Mouse (Mus musculus) limb, embryonic 13.5 days (tissue): ENCODE results near the gene Mta3. TPM values are rescaled to one million over a fixed set of nuclear protein-coding genes. Genes with fewer than 3 reads are reported as not detected.

ENCODE experiments used
- ATAC-seq: fragments of 200-750 bp; cut with Nextera tagmentation; 2 replicates; pipeline ENCODE4 v1.8.0; 2017; ENCODE audit warnings: low read depth, moderate number of reproducible peaks, moderate TSS enrichment; ENCODE audit not compliant: low FRiP score
- H3K27ac ChIP-seq: fragments of 300-500 bp; sonication (generic); 2 replicates; pipeline ENCODE4 v1.5.1; 2015; ENCODE audit warnings: inconsistent platforms, mild to moderate bottlenecking, moderate library complexity
- H3K27me3 ChIP-seq: fragments of 300-500 bp; sonication (generic); 2 replicates; pipeline ENCODE4 v1.6.1; 2015; ENCODE audit warnings: mild to moderate bottlenecking, inconsistent platforms
- H3K36me3 ChIP-seq: fragments of 300-500 bp; sonication (generic); 2 replicates; pipeline ENCODE4 v1.6.1; 2015; ENCODE audit warnings: inconsistent platforms, mild to moderate bottlenecking, moderate library complexity
- H3K4me1 ChIP-seq: fragments of 300-500 bp; sonication (generic); 2 replicates; pipeline ENCODE4 v1.6.1; 2015; ENCODE audit warnings: inconsistent platforms
- H3K4me2 ChIP-seq: fragments of 300-500 bp; sonication (generic); replicated peaks from 2 replicates; pipeline ENCODE4 v1.6.1; 2015; ENCODE audit warnings: inconsistent platforms, mild to moderate bottlenecking, moderate library complexity
- H3K4me3 ChIP-seq: fragments of 300-500 bp; sonication (generic); 2 replicates; pipeline ENCODE4 v1.5.1; 2015; ENCODE audit warnings: moderate library complexity, mild to moderate bottlenecking, inconsistent platforms
- H3K9ac ChIP-seq: fragments of 300-500 bp; sonication (generic); 2 replicates; pipeline ENCODE4 v1.6.1; 2015; ENCODE audit warnings: mild to moderate bottlenecking, inconsistent platforms
- H3K9me3 ChIP-seq: fragments of 300-500 bp; sonication (generic); 2 replicates; pipeline ENCODE4 v1.6.1; 2016; ENCODE audit warnings: inconsistent platforms
- WGBS: fragments of 180-500 bp; shearing (Covaris S2); methylation state at CpG from one replicate; pipeline ENCODE4 v1.1.7; 2015; 5-methylcytosine and 5-hydroxymethylcytosine counted together
- polyA plus RNA-seq: library from polyadenylated mRNA; unstranded; fragments of >200 nt; fragmentation: Nextera tagmentation; extraction: Ambion mirVana; gene quantifications from 2 replicates; pipeline ENCODE4 v1.2.1, GENCODE M21; 2015

Gene Mta3
- polyA plus RNA-seq, 1 experiment from 2014 or later, result 47.9 TPM

DNA sequence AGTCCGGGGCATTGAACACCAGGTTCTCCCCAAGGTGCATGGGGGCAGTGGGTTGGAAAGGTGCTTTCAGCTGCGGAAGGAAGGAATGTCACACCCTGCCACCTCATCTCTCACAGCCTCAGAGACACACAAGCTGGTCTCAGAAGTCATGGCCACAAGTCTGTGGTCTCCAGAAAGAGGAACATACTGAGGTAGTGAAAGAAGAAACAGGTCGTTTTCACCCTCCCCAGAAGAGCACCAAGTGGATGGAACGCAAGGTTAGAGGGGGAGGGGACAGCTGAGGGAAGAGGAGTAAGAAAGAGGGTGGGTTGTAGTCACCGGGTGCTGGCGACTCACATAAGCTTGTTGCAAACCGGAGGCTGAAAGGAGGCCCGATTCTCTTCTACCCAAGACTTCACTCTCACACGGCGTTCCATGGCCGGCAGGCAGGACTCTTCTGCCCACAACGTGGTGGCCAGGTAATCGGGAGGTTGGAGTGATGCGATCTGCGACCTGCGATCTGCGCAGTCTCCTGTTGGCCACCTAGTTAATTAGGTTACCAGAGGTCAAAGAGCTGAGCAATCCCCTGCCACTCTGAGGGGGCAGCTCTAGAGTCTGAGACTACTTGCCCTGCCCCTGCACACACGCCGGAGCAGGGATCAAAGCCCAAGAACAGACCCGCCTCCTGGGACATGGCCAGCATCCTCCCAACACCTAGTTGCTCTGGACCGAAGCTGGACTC, 140.5 kb downstream of the Mta3 start:
- no peak overlapping the region for H3K4me2 ChIP-seq
- H3K9me3 ChIP-seq, result no peaks in the 10 kb centered on the region
- ATAC-seq, result no peak
- H3K36me3 ChIP-seq, result no peaks in the 10 kb centered on the region
- H3K9ac ChIP-seq, result no peak overlapping the region
- no peak overlapping the region for H3K4me3 ChIP-seq
- WGBS, result 76% methylated on average over 21 of the region's 21 CpGs
- no peak overlapping the region for H3K27ac ChIP-seq
- H3K27me3 ChIP-seq, result no peaks in the 10 kb centered on the region
- peaks cover 13% of the 10 kb centered on the region for H3K4me1 ChIP-seq

DNA sequence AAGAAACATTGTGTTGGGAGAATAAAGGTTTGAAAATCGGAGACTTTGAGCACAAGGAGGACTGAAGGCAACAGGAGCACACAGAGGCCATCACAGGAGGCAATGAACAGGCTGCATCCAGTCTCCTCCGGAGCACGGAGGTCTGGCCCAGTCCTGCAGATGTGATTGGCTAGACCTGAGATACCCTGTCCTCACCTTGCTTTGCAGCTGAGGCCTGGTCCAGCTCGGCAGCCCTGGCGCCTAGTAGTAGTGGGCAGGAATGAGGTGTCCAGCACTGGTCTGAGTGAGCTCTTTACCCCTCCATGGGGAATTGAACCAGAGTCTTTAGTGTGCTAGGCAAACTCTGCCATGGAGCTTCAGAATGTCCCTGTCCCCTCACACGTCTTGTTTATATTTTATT, 141.1 kb downstream of the Mta3 start:
- no peak for ATAC-seq
- 78% methylated on average over 6 of the region's 6 CpGs for whole genome bisulfite sequencing
- Histone ChIP-seq H3K9me3 (no peaks in the 10 kb centered on the region), H3K27ac (no peak overlapping the region), H3K4me1 (peaks cover 13% of the 10 kb centered on the region), H3K4me3 (no peak overlapping the region), H3K36me3 (no peaks in the 10 kb centered on the region), H3K9ac (no peak overlapping the region), H3K4me2 (no peak overlapping the region), H3K27me3 (no peaks in the 10 kb centered on the region)

DNA sequence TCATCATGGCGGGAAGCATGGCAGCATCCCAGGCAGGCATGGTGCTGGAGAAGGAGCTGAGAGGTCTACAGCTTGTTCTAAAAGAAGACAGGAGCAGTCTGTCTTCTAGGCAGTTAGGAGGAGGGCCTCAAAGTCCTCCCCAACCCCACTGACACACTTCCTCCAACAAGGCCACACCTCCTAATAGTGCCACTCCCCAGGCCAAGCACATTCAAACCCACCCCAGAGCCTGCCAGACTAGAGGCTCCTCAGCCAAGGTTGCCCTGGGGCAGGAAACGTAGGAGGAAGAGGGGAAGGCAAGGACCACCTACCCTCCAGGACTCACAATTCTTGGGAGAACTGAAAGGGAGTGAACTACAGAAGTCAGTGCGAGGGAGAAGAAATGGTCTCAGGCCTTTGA, 141.9 kb downstream of the Mta3 start, which contains the start of gene Haao:
Gene Haao, minus strand, starts transcription at position 149 of the 400 bp plus-strand sequence.
- no peaks in the 10 kb centered on the region for H3K36me3 ChIP-seq
- H3K27me3 ChIP-seq, result no peaks in the 10 kb centered on the region
- peaks cover 13% of the 10 kb centered on the region for H3K4me1 ChIP-seq
- 70% methylated on average over 3 of the region's 3 CpGs for WGBS
- no peak within 1 kb of the TSS for H3K9ac ChIP-seq
- ATAC-seq, result no peak
- H3K9me3 ChIP-seq, result no peaks in the 10 kb centered on the region
- H3K4me3 ChIP-seq, result no peak within 1 kb of the TSS
- no peak within 1 kb of the TSS for H3K4me2 ChIP-seq
- no peak within 1 kb of the TSS for H3K27ac ChIP-seq

DNA sequence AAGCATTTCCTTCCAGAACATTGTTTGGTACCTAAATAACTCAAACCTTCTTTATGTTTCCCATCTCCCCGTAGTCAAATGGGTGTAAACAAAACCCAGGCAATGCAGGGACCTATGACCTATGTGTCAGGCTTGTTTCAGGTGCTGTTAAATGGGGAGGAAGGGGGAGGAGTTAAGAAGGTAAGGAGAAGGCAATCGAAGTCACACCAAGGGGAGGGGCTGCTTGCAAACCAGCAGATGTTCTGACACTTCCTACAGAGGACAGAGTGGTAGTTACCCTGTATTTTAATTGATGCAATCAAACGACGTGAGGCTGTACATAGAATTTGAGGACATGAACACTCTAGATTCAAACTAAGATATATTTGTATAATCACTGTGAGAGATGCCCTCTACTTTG, 142.5 kb downstream of the Mta3 start:
- whole genome bisulfite sequencing, result 41% methylated on average over 4 of the region's 4 CpGs
- H3K9me3 ChIP-seq, result no peaks in the 10 kb centered on the region
- no peaks in the 10 kb centered on the region for H3K27me3 ChIP-seq
- no peak overlapping the region for H3K9ac ChIP-seq
- H3K4me2 ChIP-seq, result no peak overlapping the region
- peaks cover 13% of the 10 kb centered on the region for H3K4me1 ChIP-seq
- no peaks in the 10 kb centered on the region for H3K36me3 ChIP-seq
- H3K27ac ChIP-seq, result no peak overlapping the region
- H3K4me3 ChIP-seq, result no peak overlapping the region
- no peak for ATAC-seq

DNA sequence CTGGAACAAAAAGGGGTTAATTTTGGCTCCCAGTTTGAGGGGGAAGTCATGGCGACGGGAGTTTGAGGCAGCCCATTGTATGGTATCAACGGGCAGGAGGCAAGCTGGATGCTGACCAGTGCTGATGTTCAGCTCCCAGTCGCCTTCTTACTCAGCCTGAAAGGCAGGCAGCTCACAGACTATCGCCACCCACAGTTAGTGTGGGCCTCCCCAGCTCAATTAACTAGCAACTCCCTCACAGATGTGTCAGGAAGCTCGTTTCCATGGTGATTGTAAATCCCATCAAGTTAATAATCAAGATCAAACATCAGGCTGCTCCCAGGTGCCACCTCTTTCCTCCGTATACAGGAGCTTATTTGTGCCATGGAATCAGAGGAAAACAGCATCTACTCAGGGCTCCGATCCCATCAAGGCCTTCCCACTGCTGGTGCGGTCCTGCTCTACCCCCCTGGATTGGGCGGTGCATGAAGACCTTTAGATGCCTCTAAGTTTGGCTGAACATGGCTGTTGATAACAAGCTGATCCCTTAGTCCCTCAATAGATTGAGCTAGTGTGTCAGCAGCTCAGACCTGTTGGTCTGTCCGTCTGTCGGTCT, 143.2 kb downstream of the Mta3 start:
- H3K4me2 ChIP-seq, result no peak overlapping the region
- H3K9ac ChIP-seq, result no peak overlapping the region
- H3K4me1 ChIP-seq, result peaks cover 8% of the 10 kb centered on the region
- no peak for ATAC-seq
- 53% methylated on average over 12 of the region's 12 CpGs for WGBS
- no peak overlapping the region for H3K4me3 ChIP-seq
- no peaks in the 10 kb centered on the region for H3K9me3 ChIP-seq
- H3K36me3 ChIP-seq, result no peaks in the 10 kb centered on the region
- no peaks in the 10 kb centered on the region for H3K27me3 ChIP-seq
- no peak overlapping the region for H3K27ac ChIP-seq

DNA sequence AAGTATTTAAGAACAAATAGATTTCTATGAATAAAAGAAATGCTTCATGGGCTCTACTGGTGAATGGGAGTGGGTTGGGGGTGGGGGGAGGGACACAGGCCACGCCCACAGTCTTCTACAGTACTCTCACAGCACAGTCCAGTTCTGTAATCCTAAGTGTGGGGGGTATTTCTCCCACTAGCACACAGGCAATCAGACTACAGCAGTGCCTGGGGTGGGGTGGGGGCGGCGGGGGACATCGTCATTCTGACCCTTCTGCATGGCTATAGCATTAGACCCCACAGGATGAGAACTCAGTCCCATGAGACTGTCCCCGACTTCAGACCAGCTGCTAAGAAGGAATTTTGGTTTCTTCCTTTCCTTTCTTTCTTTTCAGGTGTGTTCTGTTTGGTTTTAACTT, 143.8 kb downstream of the Mta3 start:
- H3K36me3 ChIP-seq, result no peaks in the 10 kb centered on the region
- 84% methylated on average over 5 of the region's 5 CpGs for WGBS
- no peak overlapping the region for H3K9ac ChIP-seq
- ATAC-seq, result no peak
- H3K9me3 ChIP-seq, result no peaks in the 10 kb centered on the region
- no peaks in the 10 kb centered on the region for H3K27me3 ChIP-seq
- H3K4me2 ChIP-seq, result no peak overlapping the region
- H3K4me1 ChIP-seq, result peaks cover 8% of the 10 kb centered on the region
- H3K27ac ChIP-seq, result no peak overlapping the region
- no peak overlapping the region for H3K4me3 ChIP-seq

DNA sequence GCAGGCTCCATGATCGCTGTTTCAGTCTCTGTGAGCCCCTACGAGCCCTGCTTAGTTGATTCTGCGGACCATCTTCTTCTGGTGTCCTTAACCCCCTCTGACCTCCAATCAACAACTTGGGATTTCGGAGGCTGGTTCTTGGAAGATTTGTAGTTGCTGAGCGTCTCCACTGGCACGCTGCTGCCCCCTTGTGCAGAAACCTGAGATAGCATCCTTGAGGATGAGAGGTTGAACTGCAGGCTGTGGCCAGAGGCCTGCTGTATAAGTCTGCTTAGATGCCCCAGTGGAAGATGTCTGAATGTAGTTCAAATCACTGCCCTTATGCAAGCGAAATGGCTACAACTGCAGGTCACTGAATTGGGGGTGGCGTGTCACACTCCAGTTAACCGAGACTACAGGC, 144.5 kb downstream of the Mta3 start:
- Histone ChIP-seq H3K4me3 (no peak overlapping the region), H3K4me2 (peak overlapping the region; percentile 39), H3K27me3 (no peaks in the 10 kb centered on the region), H3K4me1 (peaks cover 8% of the 10 kb centered on the region), H3K36me3 (no peaks in the 10 kb centered on the region), H3K27ac (no peak overlapping the region), H3K9me3 (no peaks in the 10 kb centered on the region), H3K9ac (no peak overlapping the region)
- 15% methylated on average over 9 of the region's 9 CpGs for WGBS
- no peak for ATAC-seq

DNA sequence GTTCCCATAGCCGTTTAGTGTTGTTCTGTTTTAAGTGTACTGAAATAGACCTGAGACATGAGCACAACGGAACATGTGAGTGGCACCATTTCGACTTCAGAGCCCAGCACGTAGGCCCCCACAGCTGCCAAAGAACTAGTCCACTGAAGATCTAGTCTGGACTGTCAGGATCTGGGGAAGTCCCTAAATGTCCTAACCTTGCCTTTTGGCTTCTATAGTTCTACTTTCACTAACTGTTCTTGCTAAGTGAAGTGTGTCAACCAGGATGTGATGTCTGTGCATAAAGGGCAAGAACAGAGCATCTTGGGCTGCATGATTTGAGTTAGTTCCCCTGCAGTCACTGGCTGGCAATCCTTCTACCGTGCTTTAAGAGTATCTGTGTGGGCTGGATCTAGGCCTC, 144.9 kb downstream of the Mta3 start:
- WGBS, result 80% methylated on average over 5 of the region's 5 CpGs
- Histone ChIP-seq H3K27ac (no peak overlapping the region), H3K9ac (no peak overlapping the region), H3K4me2 (no peak overlapping the region), H3K9me3 (no peaks in the 10 kb centered on the region), H3K27me3 (no peaks in the 10 kb centered on the region), H3K4me3 (no peak overlapping the region), H3K36me3 (no peaks in the 10 kb centered on the region), H3K4me1 (peaks cover 8% of the 10 kb centered on the region)
- ATAC-seq, result no peak

DNA sequence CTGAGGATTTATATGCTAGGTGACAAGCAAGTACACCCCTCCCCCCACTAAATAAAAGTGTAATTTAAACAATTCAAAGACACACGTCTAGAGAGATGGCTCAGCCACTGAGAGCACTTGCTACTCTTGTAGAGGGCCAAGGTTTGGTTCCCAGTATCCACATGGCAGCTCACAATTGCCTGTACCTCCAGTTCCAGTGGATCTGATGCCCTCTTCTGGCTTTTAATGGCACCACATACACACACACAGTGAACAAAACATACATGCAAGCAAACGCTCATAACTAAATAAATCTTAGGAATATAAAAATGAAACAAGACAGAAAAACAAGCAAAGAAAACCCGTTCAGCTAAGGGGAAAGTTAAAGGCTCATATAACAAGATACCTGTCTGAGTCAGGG, 147.9 kb downstream of the Mta3 start:
- H3K27me3 ChIP-seq, result no peaks in the 10 kb centered on the region
- H3K27ac ChIP-seq, result no peak overlapping the region
- H3K4me2 ChIP-seq, result no peak overlapping the region
- ATAC-seq, result no peak
- no peak overlapping the region for H3K4me3 ChIP-seq
- no peak overlapping the region for H3K9ac ChIP-seq
- H3K36me3 ChIP-seq, result no peaks in the 10 kb centered on the region
- H3K4me1 ChIP-seq, result peaks cover 8% of the 10 kb centered on the region
- H3K9me3 ChIP-seq, result no peaks in the 10 kb centered on the region
- WGBS, result 48% methylated on average over 3 of the region's 3 CpGs

DNA sequence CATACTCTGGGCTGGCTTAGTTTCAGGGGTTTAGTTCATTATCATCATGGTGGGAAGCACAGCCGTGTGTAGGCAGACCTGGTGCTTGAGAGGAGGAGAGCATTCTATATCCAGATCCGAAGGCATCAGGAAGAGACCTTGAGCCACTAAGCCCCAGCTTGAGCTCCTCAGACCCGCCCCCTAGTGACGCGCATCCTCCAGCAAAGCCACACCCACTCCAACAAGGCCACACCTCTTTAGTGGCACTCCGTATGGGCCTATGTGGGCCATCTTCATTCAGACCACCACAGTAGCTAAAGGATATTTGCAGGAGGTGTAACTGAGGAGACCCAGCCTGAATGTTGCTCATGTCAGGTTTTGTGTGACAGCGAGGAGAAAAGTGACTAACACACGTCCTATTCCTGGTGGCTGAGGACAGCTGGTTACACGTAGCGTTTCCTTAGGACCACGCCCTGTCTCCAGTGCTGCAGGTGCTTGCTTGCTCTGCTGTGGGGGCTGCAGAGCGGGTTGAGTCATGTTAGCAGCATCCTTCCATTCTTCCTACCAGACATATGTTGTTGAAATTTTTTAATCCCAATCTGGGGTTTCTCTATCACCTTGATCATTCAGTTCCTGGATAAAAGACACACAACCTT, 148.4 kb downstream of the Mta3 start:
- H3K36me3 ChIP-seq, result no peaks in the 10 kb centered on the region
- no peak for ATAC-seq
- H3K4me1 ChIP-seq, result peaks cover 5% of the 10 kb centered on the region; the same call in 1 of the 2 replicates
- H3K4me3 ChIP-seq, result no peak overlapping the region
- 39% methylated on average over 12 of the region's 12 CpGs for WGBS
- no peak overlapping the region for H3K9ac ChIP-seq
- no peaks in the 10 kb centered on the region for H3K27me3 ChIP-seq
- no peaks in the 10 kb centered on the region for H3K9me3 ChIP-seq
- no peak overlapping the region for H3K4me2 ChIP-seq
- no peak overlapping the region for H3K27ac ChIP-seq

DNA sequence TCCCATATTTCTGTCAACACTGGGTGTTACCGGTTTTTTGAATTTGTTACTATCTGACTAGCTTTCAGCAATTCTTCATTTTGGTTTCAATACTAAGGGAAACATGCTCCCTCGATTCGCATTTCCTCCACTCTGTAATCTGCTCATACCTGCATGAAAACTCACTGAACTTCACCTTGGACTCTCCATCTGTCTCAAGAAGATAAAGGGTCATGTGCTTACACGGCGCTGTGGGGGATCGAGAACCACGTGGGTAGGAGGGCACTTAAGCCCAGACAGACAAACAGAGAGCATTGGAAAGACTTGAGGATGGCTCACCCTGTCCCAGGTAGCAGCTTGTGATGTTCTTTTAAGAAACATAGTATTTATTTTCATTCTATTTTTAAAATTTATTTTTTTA, 152.4 kb downstream of the Mta3 start:
- Histone ChIP-seq H3K27ac (no peak overlapping the region), H3K4me2 (no peak overlapping the region), H3K36me3 (no peaks in the 10 kb centered on the region), H3K9me3 (no peaks in the 10 kb centered on the region), H3K9ac (no peak overlapping the region), H3K4me3 (no peak overlapping the region), H3K27me3 (no peaks in the 10 kb centered on the region), H3K4me1 (peaks cover 6% of the 10 kb centered on the region; the same call in 1 of the 2 replicates)
- WGBS, result 85% methylated on average over 7 of the region's 7 CpGs
- ATAC-seq, result no peak

DNA sequence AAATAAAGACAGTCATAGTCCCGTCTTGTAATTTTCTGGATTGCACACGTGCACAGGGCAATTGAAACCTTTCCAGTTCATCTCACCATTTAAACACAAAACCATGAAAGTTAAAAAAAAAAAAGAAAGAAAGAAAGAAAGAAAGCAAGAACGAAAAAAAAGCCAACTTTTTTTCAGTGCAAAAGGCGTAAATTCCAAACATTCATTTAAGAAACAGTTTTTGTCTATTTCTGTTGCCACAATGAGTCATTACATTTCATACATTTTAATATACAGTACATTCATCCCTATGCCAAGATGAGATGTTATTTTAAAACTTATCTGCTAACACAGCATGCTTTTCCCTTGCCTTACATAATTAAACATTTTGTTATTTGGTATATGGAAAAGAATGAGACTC, 153.7 kb downstream of the Mta3 start:
- Histone ChIP-seq H3K9me3 (no peaks in the 10 kb centered on the region), H3K27ac (no peak overlapping the region), H3K4me2 (no peak overlapping the region), H3K36me3 (no peaks in the 10 kb centered on the region), H3K27me3 (no peaks in the 10 kb centered on the region), H3K4me3 (no peak overlapping the region), H3K9ac (no peak overlapping the region), H3K4me1 (peaks cover 6% of the 10 kb centered on the region; the same call in 1 of the 2 replicates)
- ATAC-seq, result no peak
- WGBS, result 89% methylated on average over 4 of the region's 4 CpGs
